Mouse (Mus musculus): Measurements from ENCODE around the gene Mdk.

Gene Mdk

GRCm38 (mm10) chr2:91958701-91959457 is 26.8 kb upstream of the Mdk start:
- no peak for DNase-seq (ENCODE audit: low spot score)

DNA sequence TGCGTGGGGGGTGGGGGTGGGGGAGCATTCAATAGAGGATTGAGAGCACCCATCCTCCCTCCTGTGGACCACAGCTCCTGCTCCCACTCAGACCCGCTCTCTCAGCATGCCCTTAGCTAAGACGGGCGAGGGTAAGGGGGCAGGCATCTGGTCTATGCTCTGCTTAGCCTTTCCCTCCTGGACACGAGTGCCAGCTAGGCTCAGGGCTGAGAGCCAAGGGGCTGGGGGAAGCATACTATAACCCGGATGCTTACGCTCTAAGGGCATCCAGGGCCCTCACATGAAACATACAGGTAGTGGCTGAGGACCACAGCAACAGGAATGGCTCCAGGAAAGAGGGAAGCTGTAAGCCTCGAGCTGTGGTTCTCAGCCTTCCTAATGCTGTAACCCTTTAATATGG is 26.0 kb upstream of the Mdk start:
- DNase-seq (ENCODE audit: low spot score), result no peak

DNA sequence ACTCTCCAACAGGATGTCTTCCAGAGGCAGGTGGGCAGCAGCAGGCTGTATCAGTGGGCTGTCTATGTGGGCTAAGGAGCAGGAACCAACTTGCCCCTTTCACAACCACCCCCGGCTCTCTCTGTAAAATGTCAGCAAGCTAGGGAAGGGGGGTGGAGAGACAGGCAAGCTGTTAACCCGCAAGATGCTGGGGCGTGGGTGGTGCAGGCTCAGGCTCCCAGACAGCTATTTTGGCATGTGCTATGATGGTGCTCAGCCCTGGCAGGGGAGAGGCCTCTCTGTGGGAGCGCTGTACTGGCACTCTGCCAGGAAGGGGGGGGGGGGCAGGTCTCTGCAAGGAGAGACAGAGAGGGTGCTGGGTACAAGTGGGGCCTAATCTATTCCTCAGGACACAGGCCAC is 25.0 kb upstream of the Mdk start:
- DNase-seq (ENCODE audit: low spot score), result no peak

GRCm38 (mm10) chr2:91955875-91956274 is 23.8 kb upstream of the Mdk start:
- DNase-seq (ENCODE audit: low spot score), result no peak

GRCm38 (mm10) chr2:91955121-91955591 is 23.1 kb upstream of the Mdk start:
- no peak for DNase-seq (ENCODE audit: low spot score)

DNA sequence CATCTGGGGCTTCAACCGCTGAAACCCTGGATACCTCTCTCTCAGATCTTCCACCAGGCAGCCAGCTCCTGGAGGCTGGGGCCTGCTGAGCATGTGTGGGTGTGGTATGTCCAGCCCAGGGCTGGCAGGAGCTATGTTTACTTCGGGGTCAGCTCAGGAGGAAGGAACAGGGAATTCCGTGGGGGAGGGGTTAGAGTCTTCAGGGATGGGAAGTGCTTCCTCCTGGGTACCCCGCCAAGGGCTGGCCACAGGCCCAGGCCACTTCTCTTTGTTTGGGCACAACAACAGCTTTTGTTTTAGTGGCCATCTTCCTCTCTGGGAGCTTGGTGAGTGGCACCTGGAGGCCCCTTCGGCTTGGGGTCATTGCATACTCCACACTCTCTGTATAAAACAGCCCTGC is 21.7 kb upstream of the Mdk start:
- DNase-seq (ENCODE audit: low spot score), result no peak

- no peak for DNase-seq (ENCODE audit: low spot score)
Observed at GRCm38 (mm10) chr2:91950275-91951085, 18.4 kb upstream of the Mdk start.

GRCm38 (mm10) chr2:91949411-91950274 is 17.5 kb upstream of the Mdk start:
- DNase-seq (ENCODE audit: low spot score), result no peak

GRCm38 (mm10) chr2:91948792-91949241 is 16.7 kb upstream of the Mdk start:
- DNase-seq (ENCODE audit: low spot score), result no peak

DNA sequence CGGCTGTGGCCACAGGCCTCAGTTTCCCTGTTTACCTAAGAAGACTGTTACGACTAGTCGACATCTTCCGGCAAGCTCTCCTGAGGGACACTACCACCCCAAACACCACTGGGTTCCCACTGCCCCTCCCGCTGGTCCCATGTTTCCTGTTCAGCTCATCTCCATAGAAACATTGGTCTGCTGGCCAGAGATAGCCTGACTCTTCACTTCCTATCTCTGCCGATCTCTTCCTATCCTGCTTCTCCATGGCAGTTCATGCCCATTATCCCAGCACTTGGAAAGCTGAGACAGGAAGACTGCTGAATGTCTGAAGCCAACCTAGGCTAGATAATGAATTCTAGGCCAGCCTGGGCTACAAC is 16.0 kb upstream of the Mdk start:
- DNase-seq (ENCODE audit: low spot score), result no peak

GRCm38 (mm10) chr2:91947397-91948150 is 15.5 kb upstream of the Mdk start:
- no peak for DNase-seq (ENCODE audit: low spot score)

DNA sequence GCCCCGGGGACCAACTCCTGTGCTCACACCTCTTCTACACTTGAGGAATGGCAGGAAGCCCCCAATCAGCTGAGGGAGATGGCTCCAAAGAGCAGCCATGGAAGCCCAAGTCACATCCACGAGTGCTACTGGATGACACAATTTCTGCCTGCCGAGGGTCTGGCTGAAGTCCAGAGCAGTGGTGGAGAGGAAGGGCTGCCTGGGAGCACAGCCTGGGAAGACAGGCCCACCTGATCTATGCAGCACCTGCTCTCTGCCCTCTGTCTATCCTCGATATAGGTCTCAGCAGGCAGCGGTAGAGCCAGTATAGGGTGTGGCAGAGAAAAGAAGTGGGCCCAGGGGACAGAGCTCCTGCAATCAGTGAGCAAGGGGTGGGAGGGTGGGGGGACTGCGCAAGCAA is 14.7 kb upstream of the Mdk start:
- no peak for DNase-seq (ENCODE audit: low spot score)

GRCm38 (mm10) chr2:91945483-91945882 is 13.4 kb upstream of the Mdk start, which contains the start of gene Gm9821:
Gene Gm9821, plus strand, starts transcription at chr2:91945703.
- DNase-seq (ENCODE audit: low spot score), result no peak

- DNase-seq (ENCODE audit: low spot score), result no peak
Observed at GRCm38 (mm10) chr2:91944170-91944950, 12.3 kb upstream of the Mdk start.

DNA sequence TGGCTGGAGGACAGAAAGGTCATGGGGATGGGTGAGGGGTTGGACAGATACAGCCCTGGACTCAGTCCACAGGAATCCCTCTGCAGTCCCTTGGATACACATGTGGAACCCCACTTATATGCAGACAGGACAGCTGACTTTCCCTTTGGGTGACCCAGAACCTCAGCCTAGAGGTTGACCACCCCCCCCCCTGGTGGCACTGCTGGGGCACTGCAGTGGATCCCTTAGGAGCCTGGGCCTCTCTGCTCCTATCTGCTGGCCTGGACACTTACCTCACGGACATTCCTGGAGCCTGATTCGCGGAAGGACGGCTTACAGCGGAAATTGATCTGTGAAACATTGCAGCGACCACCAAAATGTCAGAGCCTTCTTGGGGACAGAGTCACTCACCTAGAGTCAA is 10.3 kb upstream of the Mdk start:
- DNase-seq (ENCODE audit: low spot score), result no peak

DNA sequence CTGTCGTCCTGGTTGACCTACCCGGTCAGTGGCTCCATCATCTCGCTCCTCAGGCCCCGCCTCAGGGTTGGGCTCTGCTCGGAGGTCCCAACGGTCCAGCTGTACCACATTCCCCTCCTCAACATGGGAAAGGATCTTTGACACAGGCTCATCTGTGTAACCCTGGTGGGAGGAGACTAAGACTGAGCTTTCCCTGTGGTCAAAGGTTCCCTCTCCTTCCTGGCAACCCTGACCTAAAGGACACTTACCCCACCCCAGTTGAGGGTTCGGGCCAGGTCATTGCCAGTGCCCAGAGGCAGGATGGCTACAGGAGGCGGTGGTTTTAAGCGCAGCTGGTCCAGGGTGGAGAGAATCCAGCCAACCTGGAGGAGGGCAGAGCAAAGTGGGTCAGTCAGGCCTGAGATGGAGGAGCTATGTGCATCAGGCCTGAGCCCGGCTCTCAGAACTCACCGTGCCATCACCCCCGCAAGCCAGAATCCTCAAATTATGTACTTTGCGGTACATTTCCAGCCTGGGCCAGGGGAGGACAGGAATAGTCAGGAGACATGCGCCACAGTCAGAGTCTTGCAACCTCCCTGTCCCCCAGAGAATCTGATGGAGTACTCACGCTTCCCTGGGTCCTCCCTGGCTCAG is 7.3 kb upstream of the Mdk start:
- DNase-seq (ENCODE audit: low spot score), result no peak

DNA sequence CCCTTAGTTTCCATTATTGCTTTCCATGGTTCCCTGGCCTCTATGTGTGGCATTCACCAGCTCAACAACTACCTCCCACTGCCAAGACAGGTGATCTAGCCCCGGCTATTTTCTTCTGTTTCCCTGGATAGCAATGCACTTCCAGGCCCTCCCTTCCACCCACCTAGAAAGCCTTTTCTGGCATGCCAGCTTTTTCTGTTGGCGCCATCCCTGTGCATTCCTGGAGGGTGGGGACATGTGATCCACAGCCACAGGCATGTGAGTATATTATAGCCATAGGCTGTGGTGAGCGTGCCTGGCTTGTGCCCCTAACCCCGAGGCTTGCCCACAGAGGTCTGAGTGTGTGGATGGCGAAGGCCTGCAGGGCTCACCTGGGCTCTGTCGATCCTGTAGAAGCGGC is 4.1 kb upstream of the Mdk start:
- no peak for DNase-seq (ENCODE audit: low spot score)

DNA sequence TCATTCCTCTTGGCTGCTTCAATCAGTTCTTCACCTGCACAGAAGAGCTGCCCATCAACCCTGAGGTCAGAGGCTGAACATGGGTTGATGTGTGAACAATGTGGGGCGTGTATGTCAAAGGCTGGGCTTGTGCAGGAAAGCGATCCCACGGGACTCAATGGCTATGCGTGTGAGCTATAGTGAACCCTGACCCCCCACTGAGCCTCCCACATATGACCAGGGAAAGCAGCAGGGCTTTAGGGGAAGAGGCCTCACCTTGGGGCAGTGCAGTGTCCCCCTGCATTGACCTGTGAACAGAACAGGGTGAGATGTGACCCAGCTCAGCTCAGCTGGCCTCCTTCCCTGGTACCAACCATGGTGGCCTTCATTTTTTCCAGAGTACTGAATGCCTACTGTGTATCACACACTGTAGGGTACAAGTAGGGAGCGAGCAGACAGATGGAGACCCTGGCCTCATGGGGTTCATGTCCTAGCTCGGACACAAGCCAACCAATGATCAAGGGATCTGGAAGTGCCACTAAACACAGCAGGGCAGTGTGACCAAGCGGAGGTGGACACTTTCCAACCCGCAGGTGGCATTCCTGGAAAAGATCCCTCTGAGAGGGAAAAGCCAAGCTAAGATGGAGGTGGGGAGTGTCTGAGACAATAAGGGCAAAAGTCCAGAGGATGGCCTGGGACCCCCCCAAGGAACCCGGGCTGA is 2.9 kb upstream of the Mdk start:
- DNase-seq (ENCODE audit: low spot score), result no peak

- DNase-seq (ENCODE audit: low spot score), result no peak
Observed at GRCm38 (mm10) chr2:91934016-91934415, 1.9 kb upstream of the Mdk start.

GRCm38 (mm10) chr2:91933471-91933870 is 1.4 kb upstream of the Mdk start:
- DNase-seq (ENCODE audit: low spot score), result no peak
